Mouse (Mus musculus): ENCODE data around the gene Faap20.

The Faap20 gene

DNA sequence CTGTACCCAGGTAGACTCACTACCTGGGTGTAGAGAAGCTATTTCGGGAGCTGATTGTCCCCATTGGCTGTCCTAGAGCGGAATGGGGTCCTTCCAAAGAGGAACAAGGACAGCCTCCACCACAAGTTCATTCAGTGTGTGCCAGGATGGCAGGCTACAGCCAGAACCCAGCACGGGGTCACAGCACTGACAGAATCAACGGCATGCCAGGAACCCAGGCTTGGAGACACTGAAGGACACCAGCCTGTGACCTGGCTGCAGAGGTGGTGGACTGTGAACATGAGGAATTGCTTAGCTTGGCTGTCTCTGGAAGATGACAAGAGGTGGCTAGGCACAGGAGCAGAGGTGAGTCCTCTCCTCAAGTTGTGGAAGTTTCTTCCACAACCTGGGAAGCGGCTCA lies 7.3 kb upstream of the Faap20 start:
- in situ Hi-C loops (cut with MboI; ENCODE audit: low sequenced_read_pairs) = loop anchor here (10.0 to 25.0 kb wide), 2 partner anchors 267 to 355 kb away; partner anchors contain the start of gene Fam213b

DNA sequence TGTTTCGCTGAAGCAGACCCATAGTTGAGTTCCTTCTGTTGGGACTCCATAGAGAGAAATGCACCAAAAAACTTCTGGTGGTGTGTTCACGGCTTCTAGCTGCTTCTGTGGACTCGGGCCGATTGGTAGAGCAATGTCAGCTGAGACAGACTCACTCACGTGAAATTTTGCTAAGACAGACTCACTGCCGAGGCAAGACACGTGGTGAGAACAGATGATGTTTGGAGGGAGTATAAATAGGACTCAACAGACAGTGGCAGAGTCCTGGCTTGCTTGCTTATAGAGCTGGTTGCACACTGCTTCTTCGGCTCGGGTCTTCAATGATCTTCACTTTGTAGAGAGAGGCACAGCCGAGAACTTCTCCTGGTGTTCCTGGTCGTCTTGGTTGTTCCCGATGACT lies 6.4 kb upstream of the Faap20 start:
- in situ Hi-C loops (cut with MboI; ENCODE audit: low sequenced_read_pairs) = loop anchor here (10.0 to 25.0 kb wide), 2 partner anchors 268 to 356 kb away; partner anchors contain the start of gene Fam213b

DNA sequence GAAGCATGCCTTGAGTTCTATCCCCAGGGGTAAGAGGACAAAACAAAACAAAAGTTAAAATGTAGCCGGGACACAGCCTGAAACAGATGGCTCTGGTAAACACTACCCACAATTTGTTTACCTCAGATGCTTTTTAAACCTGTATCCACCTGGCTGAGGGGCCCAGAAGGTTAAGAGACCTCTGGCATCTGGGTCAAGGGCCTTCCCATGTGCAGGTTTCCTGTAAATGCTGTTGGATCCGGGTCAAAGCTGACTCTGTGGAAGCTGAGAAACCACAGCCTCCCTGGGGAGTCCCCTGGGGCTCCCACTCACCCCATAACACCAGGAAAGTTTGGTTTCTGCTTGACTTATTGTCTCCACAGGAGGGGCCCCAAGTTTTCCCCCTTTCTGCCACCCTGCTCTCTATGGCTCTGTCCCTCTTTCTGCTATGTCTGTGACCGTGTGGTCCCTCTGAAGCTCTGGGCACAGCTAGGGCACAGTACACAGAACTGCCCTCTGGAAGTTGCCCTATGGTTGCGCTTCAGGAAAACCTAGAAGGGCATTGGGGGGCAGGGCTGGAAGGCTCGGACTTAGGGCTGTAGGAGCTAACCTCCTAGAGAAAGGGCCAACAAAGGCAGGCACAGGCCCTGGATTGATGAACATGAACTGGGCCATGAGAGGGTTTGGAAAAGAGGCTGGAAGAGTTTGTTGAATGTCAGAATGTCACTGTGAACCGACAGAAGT lies 3.7 kb upstream of the Faap20 start:
- in situ Hi-C loops (cut with MboI; ENCODE audit: low sequenced_read_pairs) = loop anchor here (5.0 to 25.0 kb wide), 3 partner anchors 154 to 359 kb away; partner anchors contain the start of gene Fam213b

DNA sequence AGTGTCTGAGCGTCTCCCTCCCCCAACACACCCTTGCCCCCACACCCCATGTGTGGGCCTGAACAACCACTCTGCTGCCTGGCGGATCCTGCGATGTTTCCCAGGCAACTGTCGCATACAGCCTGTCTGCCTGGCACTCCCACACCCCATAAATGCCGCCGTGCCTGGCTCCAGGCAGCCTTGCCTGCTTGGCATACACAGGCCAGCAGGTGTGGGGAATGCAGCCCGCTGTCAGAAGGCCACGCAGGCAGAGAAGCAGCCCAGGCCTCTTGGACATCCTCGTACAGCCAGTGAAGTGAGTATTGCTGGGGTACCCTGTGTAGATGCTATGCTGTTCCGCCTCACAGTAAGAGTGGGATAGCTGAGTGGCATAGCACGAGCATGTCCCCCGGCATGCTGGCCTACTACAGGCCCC lies 2.9 kb upstream of the Faap20 start:
- in situ Hi-C loops (cut with MboI; ENCODE audit: low sequenced_read_pairs) = loop anchor here (5.0 to 25.0 kb wide), 3 partner anchors 154 to 359 kb away; partner anchors contain the start of gene Fam213b

DNA sequence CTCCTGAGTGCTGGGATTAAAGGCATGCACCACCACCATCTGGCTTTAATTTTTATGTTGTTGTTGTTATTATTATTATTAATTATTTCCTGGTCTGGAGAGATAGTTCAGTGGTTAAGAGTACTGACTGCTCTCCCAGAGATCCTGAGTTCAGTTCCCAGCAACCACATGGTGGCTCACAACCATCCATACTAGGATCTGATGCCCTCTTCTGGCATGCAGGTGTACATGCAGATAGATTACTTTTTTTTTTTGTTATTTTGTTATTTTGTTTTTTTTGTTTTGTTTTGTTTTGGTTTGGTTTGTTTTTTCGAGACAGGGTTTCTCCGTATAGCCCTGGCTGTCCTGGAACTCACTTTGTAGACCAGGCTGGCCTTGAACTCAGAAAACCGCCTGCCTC lies 1.5 kb upstream of the Faap20 start:
- in situ Hi-C loops (cut with MboI; ENCODE audit: low sequenced_read_pairs) = loop anchor here (5.0 to 25.0 kb wide), 3 partner anchors 156 to 361 kb away; partner anchors contain the start of gene Fam213b

DNA sequence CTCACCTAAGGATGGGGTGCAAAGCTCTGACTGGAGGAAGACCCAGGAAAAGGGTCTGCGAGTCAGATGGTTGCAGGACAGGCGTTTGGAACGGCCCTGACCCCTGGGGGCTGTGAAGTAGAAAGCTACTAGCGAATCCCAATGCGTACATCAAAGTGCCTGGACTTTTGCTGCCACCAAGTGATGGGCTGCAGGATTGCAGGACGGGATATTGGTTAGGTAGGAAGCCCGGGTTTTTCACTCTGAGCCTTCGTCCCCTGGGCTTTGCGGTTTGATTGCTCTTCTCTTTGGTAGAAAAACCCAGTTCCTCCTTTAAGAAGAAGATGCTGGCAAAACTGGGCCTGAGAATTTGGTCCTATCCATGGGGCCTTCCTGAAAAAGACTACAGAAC lies 350 bp upstream of the Faap20 start:
- in situ Hi-C loops (cut with MboI; ENCODE audit: low sequenced_read_pairs) = loop anchor here (5.0 to 25.0 kb wide), 3 partner anchors 157 to 362 kb away; partner anchors contain the start of gene Fam213b

DNA sequence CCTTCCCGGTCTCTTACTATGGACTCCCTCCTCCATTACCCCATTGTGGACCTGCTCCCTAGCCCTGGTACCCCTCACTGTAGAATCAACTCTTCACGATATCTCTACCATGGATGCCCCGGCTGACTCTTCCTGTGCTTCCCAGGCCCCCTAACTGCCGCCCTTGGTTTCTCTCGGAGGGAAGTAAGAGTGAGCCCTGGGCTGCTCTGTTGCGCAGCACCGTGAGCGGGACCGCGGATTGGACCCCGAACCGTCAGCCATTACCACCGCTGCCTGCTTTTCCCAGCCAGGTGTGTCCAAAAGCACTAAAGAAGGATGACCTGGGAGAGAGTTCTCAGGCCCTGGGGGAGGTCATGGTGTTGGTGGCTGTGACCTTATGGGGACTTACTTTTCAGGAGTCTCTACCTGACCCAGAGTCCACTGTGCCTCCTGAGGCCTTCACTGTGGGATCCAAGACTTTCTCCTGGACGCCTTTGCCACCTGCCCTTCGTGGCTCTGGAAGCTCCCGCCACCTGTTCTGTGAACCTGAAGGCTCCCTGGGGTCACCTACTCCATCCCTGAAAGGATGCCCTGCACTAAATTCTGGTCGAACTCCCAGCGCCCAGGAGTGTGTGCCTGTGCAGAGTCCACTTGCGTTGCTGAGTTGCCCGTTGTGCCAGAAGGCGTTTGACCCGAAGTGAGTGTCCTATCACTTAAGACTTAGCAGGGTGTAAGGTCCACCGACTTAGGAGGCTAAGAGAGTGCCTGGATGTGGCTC lies 937 bp downstream of the Faap20 start:
- in situ Hi-C loops (cut with MboI; ENCODE audit: low sequenced_read_pairs) = no loop called here

DNA sequence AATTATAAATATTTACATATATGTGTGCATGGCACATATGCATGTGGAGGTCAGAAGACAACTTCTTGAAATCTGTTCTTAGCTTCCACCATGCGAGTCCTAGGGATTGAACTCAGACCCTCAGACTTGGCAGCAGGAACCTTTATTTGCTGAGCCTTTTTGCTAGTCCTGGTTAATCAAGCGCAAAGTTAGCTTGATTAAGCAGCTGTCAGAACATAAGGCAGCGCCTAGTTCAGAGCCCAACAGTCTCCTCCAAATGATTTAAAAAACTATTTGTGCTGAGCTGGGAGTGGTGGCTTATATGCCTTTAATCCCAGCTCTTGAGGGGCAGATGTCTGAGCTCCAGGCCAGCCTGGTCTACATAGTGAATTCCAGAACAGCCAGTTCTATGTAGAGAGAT lies 1.5 kb downstream of the Faap20 start:
- in situ Hi-C loops (cut with MboI; ENCODE audit: low sequenced_read_pairs) = no loop called here

DNA sequence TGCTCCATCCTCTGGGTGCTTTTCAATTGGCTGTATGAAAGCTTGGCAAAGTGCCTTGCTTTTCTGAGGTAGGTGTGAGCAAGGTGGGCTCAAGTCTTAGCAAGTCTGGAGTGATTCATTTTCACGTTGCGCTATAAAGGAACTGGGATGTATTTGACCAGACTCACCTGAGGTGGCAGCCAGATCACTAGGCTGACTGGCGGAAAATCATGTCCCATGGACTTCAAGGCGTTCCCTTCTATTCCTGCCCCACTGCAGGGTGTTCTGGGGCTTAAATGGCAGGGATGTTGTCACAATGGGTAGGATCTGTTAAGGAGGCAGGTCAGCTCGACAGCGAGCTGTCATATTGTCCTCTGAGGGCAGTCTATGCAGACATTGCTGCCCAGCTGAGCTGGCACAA lies 2.7 kb downstream of the Faap20 start:
- in situ Hi-C loops (cut with MboI; ENCODE audit: low sequenced_read_pairs) = no loop called here

DNA sequence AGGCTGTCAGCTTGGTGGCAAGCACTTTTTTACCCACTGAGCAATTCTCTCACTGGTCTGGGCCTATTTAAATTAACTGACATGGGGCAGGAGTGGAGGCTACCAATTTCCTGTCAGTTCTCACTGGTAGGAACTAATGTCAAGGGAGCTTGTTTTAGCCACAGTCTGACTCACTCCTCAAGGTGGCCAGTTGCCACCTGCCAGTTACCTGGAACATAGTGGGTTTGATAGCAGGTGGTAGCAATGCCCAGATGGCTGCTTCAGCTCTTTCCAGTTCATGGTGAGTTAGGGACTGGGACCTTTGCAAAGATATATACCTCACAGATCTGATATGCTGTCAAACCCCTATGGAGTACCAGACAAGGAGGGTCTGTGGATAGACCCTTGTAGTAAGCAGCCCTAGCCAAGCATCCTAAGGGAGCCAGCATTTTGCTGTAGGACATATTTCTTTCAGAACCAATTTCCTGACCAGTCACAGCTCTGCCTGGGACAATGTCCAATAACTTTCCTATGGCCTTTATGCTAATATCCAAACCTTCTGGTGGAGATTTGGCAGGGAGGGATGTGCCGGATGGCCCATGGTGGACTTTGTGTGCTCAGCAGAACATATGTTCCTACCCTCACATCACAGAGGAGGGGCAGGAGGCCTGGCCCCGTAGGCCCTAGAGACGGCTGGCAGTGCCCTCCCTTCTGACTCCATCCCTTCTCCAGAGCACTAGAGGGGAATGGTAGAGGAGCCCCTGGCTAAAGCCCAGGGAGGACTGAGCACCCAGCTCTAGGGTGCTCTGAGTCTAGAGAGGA lies 15.1 kb downstream of the Faap20 start:
- in situ Hi-C loops (cut with MboI; ENCODE audit: low sequenced_read_pairs) = no loop called here

DNA sequence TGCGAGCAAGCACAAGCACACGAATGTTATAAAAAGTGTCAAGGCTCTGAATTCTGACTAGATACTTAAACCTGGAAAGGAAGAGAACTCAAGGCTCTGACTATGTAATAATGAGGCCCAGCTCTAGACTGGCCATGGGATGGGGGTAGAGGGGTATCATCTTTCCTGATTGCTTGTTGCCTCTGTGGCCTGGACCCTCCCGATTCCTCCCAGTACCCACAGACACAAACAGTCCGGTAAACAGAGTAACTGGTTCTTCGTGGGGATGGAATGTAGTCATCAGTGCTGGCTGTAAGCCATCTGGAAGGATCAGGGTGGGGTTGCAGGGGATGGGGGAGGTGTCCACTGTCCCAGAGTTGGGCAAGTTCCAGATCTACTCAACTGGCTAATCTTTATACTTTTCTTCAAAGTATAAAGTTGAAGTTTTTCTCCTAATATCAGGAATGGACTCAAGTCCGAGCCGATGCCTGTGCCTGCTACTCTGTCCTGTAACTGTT lies 17.5 kb downstream of the Faap20 start:
- in situ Hi-C loops (cut with MboI; ENCODE audit: low sequenced_read_pairs) = no loop called here

DNA sequence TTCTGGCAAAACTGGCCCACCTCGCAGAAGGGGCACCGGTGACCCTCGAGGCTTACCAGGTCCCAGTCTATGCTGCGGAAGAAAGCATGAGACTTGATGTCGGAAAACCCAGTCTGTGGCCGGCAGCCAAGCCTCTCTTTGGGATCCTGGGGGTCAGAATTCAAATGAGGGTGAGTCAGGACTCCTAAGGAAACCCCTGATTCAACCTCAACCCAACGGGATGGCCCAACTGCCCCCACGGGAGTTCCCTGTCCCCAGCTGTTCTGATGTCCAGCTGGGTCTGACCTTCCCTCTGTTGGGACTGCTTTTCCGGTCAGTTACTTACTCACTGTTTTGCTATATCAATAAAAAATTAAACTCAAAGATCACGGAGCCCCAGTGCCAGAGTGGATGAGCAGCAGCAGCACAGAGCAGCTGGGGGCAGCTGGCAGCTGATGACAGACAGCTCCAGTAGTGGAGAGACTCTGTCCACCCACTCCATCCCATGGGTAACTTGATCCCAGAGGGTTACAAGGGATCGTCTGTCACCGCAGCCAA lies 18.1 kb downstream of the Faap20 start:
- in situ Hi-C loops (cut with MboI; ENCODE audit: low sequenced_read_pairs) = no loop called here

DNA sequence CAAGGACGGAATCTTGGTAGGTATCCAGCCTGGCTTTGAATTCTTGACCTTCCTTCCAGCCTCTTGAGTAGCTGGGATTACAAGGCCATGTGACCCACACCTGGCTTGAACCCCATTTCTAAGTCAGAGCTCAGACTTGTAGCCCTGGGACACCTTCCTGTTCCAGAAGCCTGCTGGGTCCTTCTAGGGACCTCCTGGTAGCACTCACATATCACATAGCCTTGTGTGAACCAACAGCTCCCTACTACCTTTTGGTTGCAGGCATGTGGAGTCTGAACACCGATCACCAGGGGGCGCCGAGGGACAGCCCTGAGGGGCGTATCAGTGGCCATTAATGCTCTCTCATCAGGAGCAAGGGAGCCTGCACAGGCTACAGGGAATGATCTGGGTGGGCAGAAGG lies 18.8 kb downstream of the Faap20 start:
- in situ Hi-C loops (cut with MboI; ENCODE audit: low sequenced_read_pairs) = no loop called here

DNA sequence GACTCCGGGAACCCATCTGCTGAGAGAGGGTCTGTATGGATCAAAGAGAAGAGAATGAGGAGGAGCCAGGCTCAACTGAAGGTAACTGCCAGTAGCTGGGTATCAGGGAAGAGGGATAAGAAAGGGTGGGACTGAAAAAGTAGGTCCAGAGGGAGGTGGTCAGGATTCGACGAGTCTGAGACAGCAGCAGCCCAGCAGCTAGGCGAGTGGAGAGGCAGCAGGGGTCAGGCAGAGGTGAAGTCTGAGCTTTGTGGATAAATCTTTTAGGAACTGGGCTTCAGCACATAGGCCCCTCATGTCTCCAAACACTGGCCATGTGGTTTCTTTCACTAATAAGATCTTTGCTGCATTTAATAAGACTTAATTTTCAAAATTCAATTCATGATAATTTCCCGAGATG lies 24.8 kb downstream of the Faap20 start:
- in situ Hi-C loops (cut with MboI; ENCODE audit: low sequenced_read_pairs) = no loop called here

DNA sequence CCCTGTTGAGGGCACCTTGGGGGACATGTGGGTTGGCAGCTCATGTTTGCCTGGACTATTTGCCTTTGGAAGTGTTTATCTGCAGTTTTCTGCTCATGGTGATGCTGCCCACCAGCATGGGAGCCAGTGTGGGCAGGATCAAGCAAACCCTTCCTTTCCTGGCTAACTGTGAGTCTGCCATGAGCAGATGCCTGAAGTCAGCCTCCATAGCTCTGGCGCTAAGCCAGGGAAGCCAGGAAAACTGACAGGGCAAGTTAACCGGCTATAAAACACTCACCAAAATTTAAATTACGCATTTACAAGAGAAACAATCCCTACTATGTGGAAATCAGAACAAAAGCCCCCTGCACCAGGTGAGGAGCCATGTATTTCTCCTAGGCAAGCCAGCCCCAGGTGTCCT lies 25.2 kb downstream of the Faap20 start:
- in situ Hi-C loops (cut with MboI; ENCODE audit: low sequenced_read_pairs) = no loop called here

DNA sequence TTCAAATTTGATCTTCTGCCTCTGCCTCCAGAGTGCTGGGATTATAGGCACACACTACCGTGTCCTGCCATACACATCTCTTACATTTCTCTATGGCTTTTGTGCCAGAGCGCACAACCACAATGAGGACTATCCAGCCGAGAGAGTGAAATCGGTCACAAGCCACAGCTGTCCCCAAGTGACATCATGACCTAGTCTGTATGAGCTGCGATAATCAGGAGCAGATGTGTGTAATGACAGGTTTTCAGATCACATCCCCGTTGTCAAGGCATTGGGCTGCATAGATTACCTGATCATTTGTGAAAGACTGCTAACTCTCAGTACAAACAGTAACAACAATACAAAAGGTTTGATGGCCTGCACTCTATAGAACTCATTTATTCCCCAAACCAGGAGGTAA lies 28.4 kb downstream of the Faap20 start:
- in situ Hi-C loops (cut with MboI; ENCODE audit: low sequenced_read_pairs) = no loop called here

DNA sequence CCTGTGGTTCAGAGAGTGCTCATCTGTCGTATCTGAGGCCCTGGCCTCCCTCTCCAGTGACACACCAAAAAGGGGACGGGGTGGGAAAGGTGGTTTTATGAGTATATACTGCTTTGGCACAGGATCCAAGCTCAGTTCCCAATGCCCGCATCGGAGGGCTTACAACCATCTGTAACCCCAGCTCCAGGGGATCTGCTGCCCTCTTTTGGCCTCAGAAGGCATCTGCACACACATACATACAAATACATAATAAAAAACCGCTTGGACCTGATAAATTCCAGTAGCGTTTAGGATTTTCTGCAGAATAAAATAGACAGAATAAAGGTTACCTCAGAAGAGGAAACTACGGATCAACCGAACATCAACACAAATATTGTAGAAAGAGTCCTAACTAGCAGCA lies 29.5 kb downstream of the Faap20 start:
- in situ Hi-C loops (cut with MboI; ENCODE audit: low sequenced_read_pairs) = no loop called here

DNA sequence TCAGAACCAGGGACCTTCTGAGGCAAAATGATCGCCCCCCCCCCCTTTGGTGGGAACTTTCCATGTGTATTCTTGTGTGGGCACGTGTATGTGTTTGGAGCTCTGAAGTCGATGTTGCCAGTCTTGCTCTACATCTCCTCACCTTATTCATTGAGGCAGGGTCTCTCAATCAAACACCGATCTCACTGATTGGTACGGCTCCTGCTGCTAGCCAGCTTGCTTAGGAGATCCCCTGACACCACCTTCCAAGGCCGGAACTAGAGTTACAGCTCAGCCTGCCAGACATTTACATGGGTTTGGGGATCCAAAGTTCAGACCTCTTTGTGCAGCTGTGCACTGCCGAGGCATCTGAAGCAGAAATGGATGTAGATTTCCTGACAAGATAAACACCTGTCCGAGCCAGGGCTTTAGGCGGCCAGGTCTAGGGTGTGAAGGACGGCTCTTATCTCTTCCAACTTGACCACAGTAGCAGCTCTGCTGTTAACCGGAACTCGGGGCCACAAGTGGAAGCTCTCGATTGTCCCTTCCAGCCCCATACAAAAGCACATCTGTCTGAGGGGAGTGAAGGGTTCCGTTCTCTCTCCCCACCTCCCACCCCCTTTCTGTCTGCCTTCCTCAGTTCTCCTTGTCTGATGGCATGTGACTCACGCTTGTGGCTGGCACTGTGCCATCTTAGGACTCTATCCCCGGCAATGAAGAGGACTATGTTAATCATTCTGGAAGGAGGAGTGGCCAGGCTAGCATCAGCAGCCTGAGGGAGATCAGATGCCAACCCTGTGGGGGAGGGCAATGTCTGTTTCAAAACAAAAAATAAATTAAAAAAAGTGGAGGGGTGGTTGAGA lies 30.5 kb downstream of the Faap20 start:
- in situ Hi-C loops (cut with MboI; ENCODE audit: low sequenced_read_pairs) = no loop called here

DNA sequence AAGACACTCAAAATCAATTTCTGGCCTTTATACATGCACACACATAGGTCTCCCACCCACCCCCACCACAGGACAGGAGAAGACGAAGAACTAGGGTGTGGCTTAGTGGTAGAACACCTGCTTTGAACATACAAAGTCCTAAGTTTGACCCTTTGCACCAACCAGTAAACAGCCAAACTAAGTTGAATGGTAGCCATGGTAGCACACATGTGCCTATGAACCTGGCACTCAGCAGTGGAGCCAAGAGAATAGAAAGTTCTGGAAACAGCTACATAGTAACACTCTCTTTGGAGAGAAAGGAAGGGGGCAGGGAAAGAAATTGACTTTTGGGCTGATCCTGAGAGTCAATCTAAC lies 31.1 kb downstream of the Faap20 start:
- in situ Hi-C loops (cut with MboI; ENCODE audit: low sequenced_read_pairs) = no loop called here

DNA sequence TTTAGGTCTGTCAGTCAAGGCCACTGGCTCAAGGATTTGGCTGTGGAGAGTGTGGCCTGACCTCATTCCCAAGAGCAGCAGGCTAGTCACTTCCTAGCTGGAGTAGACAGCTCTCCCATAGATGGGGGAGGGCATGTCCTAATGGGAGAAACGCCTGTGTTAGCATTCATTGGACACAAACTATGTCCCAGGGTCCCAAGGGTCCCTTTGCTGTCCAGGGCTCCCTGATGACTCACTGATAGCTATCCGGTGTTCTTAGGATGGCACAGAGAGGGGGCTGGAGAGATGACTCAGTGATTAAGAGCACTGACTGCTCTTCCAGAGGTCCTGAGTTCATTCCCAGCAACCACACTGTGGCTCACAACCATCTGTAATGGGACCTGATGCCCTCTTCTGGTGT lies 31.6 kb downstream of the Faap20 start:
- in situ Hi-C loops (cut with MboI; ENCODE audit: low sequenced_read_pairs) = no loop called here

Measured in CH12F3 (cell line).